Mouse (Mus musculus) small intestine, adult 2 months (tissue): ENCODE measurements around the gene Rtl5. TPM values are rescaled to one million over a fixed set of nuclear protein-coding genes. Genes with fewer than 3 reads are reported as not detected.

Experiments used
- H3K27ac ChIP-seq: fragments of 200-500 bp; 2 replicates; pipeline ENCODE4 v1.5.1; 2012; ENCODE audit warnings: low read depth, low read length, control low read depth, inconsistent platforms; ENCODE audit not compliant: insufficient read depth
- H3K27me3 ChIP-seq: fragments of 200-500 bp; 2 replicates; pipeline ENCODE4 v1.6.1; 2012; ENCODE audit warnings: mild to moderate bottlenecking, moderate library complexity, low read length, inconsistent platforms; ENCODE audit not compliant: control insufficient read depth, insufficient read depth
- H3K36me3 ChIP-seq: fragments of 200-500 bp; 2 replicates; pipeline ENCODE4 v1.6.1; 2012; ENCODE audit warnings: mild to moderate bottlenecking, low read length, control low read depth, inconsistent platforms; ENCODE audit not compliant: control insufficient read depth, insufficient read depth
- H3K4me1 ChIP-seq: fragments of 200-500 bp; 2 replicates; pipeline ENCODE4 v1.6.1; 2012; ENCODE audit warnings: low read length, inconsistent platforms, mixed read lengths; ENCODE audit not compliant: control insufficient read depth, insufficient read depth, insufficient read length
- H3K4me3 ChIP-seq: fragments of 200-500 bp; 2 replicates; pipeline ENCODE4 v1.5.1; 2012; ENCODE audit warnings: low read depth, mild to moderate bottlenecking, control low read depth, inconsistent platforms, low read length, moderate library complexity
- CTCF ChIP-seq: fragments of 200-500 bp; IDR thresholded peaks from 2 replicates; pipeline ENCODE4 v1.5.1; 2012; ENCODE audit warnings: low read depth, mild to moderate bottlenecking, control low read depth, inconsistent platforms, low read length, moderate library complexity, mixed read lengths; ENCODE audit not compliant: insufficient replicate concordance, insufficient read length; ENCODE audit errors: extremely low read depth
- POLR2A ChIP-seq: fragments of 200-500 bp; IDR thresholded peaks from 2 replicates; pipeline ENCODE4 v1.6.1; 2012; ENCODE audit warnings: low read depth, mild to moderate bottlenecking, control low read depth, inconsistent platforms, low read length, moderate library complexity
- WGBS: fragments of 180-500 bp; shearing (Covaris S2); methylation state at CpG from one replicate; pipeline ENCODE4 v1.1.7; 2018; 5-methylcytosine and 5-hydroxymethylcytosine counted together
- polyA plus RNA-seq: library from polyadenylated mRNA; depleted of rRNA; stranded (reverse); fragments of >200 nt; gene quantifications from 2 replicates; pipeline ENCODE4 v1.2.3, GENCODE M21; 2012

Gene Rtl5
- polyA plus RNA-seq, 1 experiment, result 1.4 TPM

DNA sequence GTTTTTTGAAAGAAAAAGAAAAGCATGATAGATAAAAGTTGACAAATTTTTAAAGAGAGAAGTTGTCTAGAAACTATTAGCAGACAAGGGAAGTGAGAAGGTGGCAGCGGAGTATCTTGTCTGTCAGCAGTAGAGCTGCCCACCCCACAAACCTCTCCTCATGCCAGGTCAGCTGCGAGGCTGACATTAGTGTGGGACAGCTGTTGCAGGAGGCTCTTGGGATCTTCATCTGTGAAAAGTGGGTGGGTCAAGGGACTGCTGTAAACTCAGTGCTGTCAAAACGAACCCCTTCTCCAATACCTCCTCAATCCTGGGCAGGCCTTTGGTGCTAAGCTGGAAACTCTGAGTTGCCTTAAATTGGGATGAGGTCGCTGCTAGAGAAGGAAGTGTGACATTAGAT is 19.9 kb downstream of the Rtl5 start:
- Histone ChIP-seq H3K4me1 (no peaks in the 10 kb centered on the region), H3K27ac (no peak overlapping the region), H3K4me3 (no peak overlapping the region), H3K27me3 (no peaks in the 10 kb centered on the region), H3K36me3 (no peaks in the 10 kb centered on the region)
- TF ChIP-seq POLR2A, result no peak
- no peak for TF ChIP-seq CTCF
- 61% methylated on average over 4 of the region's 4 CpGs for WGBS

DNA sequence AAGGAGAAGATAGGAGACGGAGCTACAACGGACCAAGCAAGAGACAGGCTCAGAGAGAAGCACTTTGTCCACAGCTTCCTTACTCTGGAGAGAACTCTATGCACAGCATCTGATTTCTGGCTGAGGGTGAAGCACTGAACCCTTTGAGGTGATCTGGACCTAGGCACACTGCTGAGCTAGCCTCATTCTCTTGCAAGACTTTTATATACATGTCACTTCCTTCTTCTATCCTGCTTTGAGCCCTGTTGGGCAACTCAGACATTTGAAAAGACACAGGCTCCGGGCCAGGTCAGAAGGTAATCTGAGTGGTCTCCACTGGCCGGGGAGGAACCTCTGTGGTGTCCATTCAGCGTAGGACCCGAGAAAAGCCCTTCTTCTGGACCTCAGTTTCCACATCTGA is 20.6 kb downstream of the Rtl5 start:
- 60% methylated on average over 6 of the region's 6 CpGs for WGBS
- H3K27ac ChIP-seq, result no peak overlapping the region

DNA sequence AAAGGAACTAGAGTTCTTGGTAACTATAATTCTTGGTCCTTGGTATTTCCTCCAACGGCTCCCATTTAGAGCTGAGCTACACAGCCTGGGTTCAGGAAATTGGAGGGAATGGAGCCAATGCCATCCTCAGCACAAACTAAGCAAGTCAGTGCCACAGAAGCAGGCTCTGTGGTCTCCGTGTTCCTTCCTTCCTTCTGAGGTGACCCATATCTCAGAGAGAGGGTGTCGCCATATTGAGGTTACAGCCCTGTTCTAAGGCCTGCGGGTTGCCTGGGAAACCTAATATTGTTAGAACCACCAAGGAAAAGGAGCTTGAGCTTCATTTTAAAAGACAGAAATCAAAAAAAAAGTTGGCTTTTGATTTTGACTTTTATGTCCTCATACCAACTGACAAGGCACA is 28.7 kb downstream of the Rtl5 start:
- Histone ChIP-seq H3K36me3 (no peaks in the 10 kb centered on the region), H3K27me3 (no peaks in the 10 kb centered on the region), H3K4me3 (no peak overlapping the region), H3K27ac (no peak overlapping the region), H3K4me1 (no peaks in the 10 kb centered on the region)
- no peak for TF ChIP-seq CTCF
- 75% methylated on average over 4 of the region's 4 CpGs for WGBS

More for the DNA sequence above, 20.6 kb downstream of the Rtl5 start:
- Histone ChIP-seq H3K4me1 (no peaks in the 10 kb centered on the region), H3K4me3 (no peak overlapping the region), H3K27me3 (no peaks in the 10 kb centered on the region), H3K36me3 (no peaks in the 10 kb centered on the region)
- TF ChIP-seq CTCF (no peak), POLR2A (no peak)

GRCm38 (mm10) chrX:102041562-102041961 is 29.5 kb downstream of the Rtl5 start:
- Histone ChIP-seq H3K4me3 (no peak overlapping the region), H3K27ac (no peak overlapping the region), H3K4me1 (peaks cover 2% of the 10 kb centered on the region; the same call in 1 of the 2 replicates), H3K36me3 (no peaks in the 10 kb centered on the region), H3K27me3 (no peaks in the 10 kb centered on the region)
- 57% methylated on average over 7 of the region's 7 CpGs for WGBS
- TF ChIP-seq POLR2A (no peak), CTCF (no peak)

DNA sequence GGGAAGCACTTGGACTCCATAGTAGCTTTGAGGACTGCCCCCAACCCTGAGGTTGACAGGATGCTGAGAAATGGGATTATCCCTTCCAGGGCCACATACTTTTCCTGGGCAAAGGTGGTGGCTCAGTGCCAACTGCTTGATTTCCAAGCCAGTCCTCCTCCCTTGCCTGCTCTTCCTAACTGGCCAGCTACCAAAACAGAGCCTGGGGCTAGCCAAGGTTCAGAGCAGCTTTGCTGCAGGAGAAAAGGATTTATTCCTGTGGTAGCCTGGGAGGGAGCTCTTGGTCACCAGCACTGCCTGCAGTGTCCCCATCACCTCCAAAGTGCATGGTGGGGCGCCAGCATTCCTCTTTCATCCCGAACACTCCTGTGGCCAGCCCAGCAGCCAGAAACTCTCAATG is 33.6 kb downstream of the Rtl5 start:
- H3K27me3 ChIP-seq, result no peaks in the 10 kb centered on the region
- H3K4me3 ChIP-seq, result no peak overlapping the region
- TF ChIP-seq CTCF, result no peak
- TF ChIP-seq POLR2A, result no peak
- WGBS, result 85% methylated on average over 2 of the region's 2 CpGs
- no peaks in the 10 kb centered on the region for H3K36me3 ChIP-seq
- H3K27ac ChIP-seq, result no peak overlapping the region
- peaks cover 2% of the 10 kb centered on the region; the same call in 1 of the 2 replicates for H3K4me1 ChIP-seq

DNA sequence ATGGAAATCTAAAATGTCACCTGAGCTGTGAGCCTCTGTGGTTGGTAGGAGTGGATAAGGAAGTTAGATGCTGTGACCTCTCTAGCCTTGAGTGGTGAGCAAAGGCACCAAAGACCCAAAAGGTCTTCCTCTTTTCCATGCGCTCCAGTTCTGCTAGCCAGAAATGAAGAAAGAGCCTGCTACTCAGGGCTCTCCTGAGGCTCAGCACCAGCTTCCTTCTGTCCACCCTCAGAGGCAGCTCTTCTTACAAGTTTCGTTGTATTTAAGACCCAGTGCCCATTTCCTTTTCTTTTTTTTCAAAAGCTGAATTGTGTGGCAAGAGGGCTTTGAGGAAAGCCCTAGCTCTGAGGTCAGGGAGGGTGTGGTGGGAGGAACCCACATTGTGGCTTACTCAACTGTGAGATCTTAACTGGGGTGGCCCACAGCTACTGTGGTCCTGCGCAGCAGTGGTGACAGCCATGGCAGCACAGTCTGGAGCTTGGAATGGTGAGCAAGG is 34.2 kb downstream of the Rtl5 start:
- TF ChIP-seq POLR2A (no peak), CTCF (no peak)
- Histone ChIP-seq H3K4me1 (peaks cover 2% of the 10 kb centered on the region; the same call in 1 of the 2 replicates), H3K4me3 (no peak overlapping the region), H3K27me3 (no peaks in the 10 kb centered on the region), H3K36me3 (no peaks in the 10 kb centered on the region), H3K27ac (no peak overlapping the region)
- 76% methylated on average over 3 of the region's 3 CpGs for WGBS

- peaks cover 2% of the 10 kb centered on the region; the same call in 1 of the 2 replicates for H3K4me1 ChIP-seq
- WGBS, result 48% methylated on average over 3 of the region's 3 CpGs
Observed at GRCm38 (mm10) chrX:102035671-102036070, 35.4 kb downstream of the Rtl5 start.

DNA sequence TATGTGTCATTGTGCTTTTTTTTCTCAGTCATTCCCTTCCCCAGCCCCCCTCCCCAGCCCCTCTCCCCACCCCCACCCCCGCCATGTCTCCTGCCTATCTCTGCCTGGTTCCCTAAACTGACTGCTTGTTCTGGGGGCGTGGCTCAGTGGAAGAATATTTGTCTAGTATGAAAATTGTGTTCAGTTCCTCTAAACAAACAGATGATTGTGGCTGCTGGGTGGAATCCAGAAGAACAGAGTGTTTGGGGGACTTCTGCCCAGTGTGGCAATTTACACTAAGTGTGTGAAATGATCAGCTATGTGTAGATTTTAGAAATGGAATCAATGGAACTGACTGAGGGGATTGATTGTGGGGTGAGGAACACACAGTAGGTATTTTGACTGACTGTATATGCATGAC is 37.5 kb downstream of the Rtl5 start:
- Histone ChIP-seq H3K36me3 (no peaks in the 10 kb centered on the region), H3K4me3 (no peak overlapping the region), H3K4me1 (peaks cover 2% of the 10 kb centered on the region; the same call in 1 of the 2 replicates), H3K27ac (no peak overlapping the region), H3K27me3 (no peaks in the 10 kb centered on the region)
- no peak for TF ChIP-seq CTCF
- TF ChIP-seq POLR2A, result no peak
- WGBS, result 65% methylated on average over 2 of the region's 2 CpGs

More at GRCm38 (mm10) chrX:102035671-102036070, 35.4 kb downstream of the Rtl5 start:
- H3K36me3 ChIP-seq, result no peaks in the 10 kb centered on the region
- TF ChIP-seq CTCF, result no peak
- TF ChIP-seq POLR2A, result no peak
- no peaks in the 10 kb centered on the region for H3K27me3 ChIP-seq
- no peak overlapping the region for H3K27ac ChIP-seq
- no peak overlapping the region for H3K4me3 ChIP-seq
